Mouse (Mus musculus) left cerebral cortex, adult 8-10 months (tissue): Measurements from ENCODE around the gene Svs5. TPM values are rescaled to one million over a fixed set of nuclear protein-coding genes. Genes with fewer than 3 reads are reported as not detected.

Source experiments
- DNase-seq, 2 experiments: peaks; one replicate each; pipeline ENCODE4 v3.0.0; 2022; ENCODE audit warnings: low spot score in 2 of 2
- microRNA-seq, 2 experiments: library from miRNA; unstranded; fragments of <30 nt; microRNA quantifications; one replicate each; pipeline ENCODE4 v1.2.0; 2022
- total RNA-seq, 4 experiments: library from RNA; stranded (reverse); gene quantifications; 2 replicates each; pipeline ENCODE4 v1.2.4; 2022

The Svs5 gene
- total RNA-seq, 4 experiments from 2014 or later: not detected

GRCm38 (mm10) chr2:164377478-164378426, 45.2 kb downstream of the Svs5 start:
- no peak for DNase-seq

- no peak for DNase-seq
Measured at GRCm38 (mm10) chr2:164381726-164382125, 49.2 kb downstream of the Svs5 start.

GRCm38 (mm10) chr2:164382971-164383370, 50.4 kb downstream of the Svs5 start:
- no peak for DNase-seq

Small RNAs within 50 kb of the gene (microRNA-seq; reads per million reads assigned to microRNA genes)
- 0 reads per million in 2 experiments for gene Mir7678

Other genes starting within 250 kb of the Svs5 start
- 10 to 100 TPM; 17.5 to 19.4 (median 18.5) TPM for gene Kcns1, start 161.6 kb upstream of the Svs5 start, total RNA-seq
- not detected for gene Wfdc5, start 150.0 kb upstream of the Svs5 start, total RNA-seq
- not detected for gene Wfdc12, start 142.1 kb upstream of the Svs5 start, total RNA-seq
- not detected for gene Wfdc15a, start 132.6 kb upstream of the Svs5 start, total RNA-seq
- gene Wfdc15b, start 111.1 kb upstream of the Svs5 start, total RNA-seq: not detected
- not detected for gene Svs2, start 94.3 kb upstream of the Svs5 start, total RNA-seq
- not detected for gene Svs3b, start 76.1 kb upstream of the Svs5 start, total RNA-seq
- gene Svs4, start 54.3 kb upstream of the Svs5 start, total RNA-seq: not detected
- not detected for gene Svs3a, start 43.5 kb upstream of the Svs5 start, total RNA-seq
- not detected for gene Svs6, start 16.0 kb upstream of the Svs5 start, total RNA-seq
- 1 to 10 TPM in 2 of 4 experiments, under 1 TPM in 1, not detected in 1; 0.62 to 1.8 (median 1.3) TPM for gene Slpi, start 56.4 kb downstream of the Svs5 start, total RNA-seq
- gene Rbpjl, start 70.4 kb downstream of the Svs5 start, total RNA-seq: under 1 TPM; 0.17 to 0.77 (median 0.31) TPM
- 10 to 100 TPM in 3 of 4 experiments, 1 to 10 TPM in 1; 9.9 to 12.0 (median 10.6) TPM for gene Matn4, start 72.4 kb downstream of the Svs5 start, total RNA-seq
- gene Sdc4, start 111.1 kb downstream of the Svs5 start, total RNA-seq: 100 to 1,000 TPM in 1 of 4 experiments, 10 to 100 TPM in 3; 81.2 to 117 (median 89.0) TPM
- gene Sys1, start 124.2 kb downstream of the Svs5 start, total RNA-seq: 10 to 100 TPM; 39.4 to 46.1 (median 40.6) TPM
- gene Gm20458, start 128.2 kb downstream of the Svs5 start, total RNA-seq: 10 to 100 TPM in 1 of 4 experiments, 1 to 10 TPM in 3; 4.4 to 15.6 (median 6.3) TPM
- gene Trp53tg5, start 141.0 kb downstream of the Svs5 start, total RNA-seq: not detected
- 100 to 1,000 TPM; 140 to 155 (median 147) TPM for gene Dbndd2, start 153.4 kb downstream of the Svs5 start, total RNA-seq
- 10 to 100 TPM; 84.0 to 97.2 (median 89.5) TPM for gene Pigt, start 164.8 kb downstream of the Svs5 start, total RNA-seq
- gene Wfdc2, start 229.7 kb downstream of the Svs5 start, total RNA-seq: 1 to 10 TPM in 2 of 4 experiments, under 1 TPM in 2; 0.98 to 1.5 (median 1.1) TPM
- gene Spint3, start 240.7 kb downstream of the Svs5 start, total RNA-seq: not detected